In the genomic region with DNA sequence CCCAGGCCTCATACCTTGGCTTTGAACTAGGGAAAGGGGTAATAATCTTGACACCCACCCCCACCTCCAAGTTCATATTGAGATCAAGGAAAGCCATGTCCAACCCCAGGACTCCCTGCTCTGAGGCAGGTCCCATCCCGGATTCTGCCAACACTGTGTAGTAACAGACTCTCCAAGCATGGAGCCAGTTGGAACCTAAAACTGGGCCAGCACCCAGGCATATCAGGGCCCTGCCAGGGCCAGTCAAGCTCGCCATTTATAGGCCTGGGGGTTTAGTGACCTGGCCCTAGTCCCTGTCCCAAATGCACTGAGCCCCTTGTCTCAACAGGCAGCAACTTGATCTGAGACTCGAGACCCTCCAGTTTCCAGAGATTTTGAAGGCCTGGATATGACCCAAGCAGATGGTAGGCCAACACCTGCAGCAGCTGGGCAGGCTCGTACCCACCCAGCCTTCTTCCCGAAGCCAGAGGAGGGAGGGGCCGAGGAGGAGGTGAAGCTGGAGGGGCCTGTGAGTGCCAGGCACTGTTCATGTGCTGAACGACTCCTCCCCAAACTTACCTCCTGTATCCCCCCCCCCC, we compare ENCODE assay signal across 15 mouse cellular contexts. TPM values are rescaled to one million over a fixed set of nuclear protein-coding genes. Genes with fewer than 3 reads are reported as not detected.
DNase-seq lines count a peak whose midpoint lies in the region; ATAC-seq and TF ChIP-seq lines count a peak whose summit lies in the region.
"Had no signal": no experiment of that assay in that cellular context is flagged by ENCODE, and none has a peak within 500 bp of the region (broad histone marks: within the 10 kb centered on the region; RNA-seq: fewer than 3 reads in every experiment).

No protein-coding gene starts in this region.

- H3K9ac ChIP-seq in midbrain, postnatal 0 days (replicated peaks; ENCODE audit: low read length, poor library complexity, severe bottlenecking): no peak overlapping the region
- H3K9ac ChIP-seq: forebrain, embryonic 13.5 days; liver, embryonic 14.5 days had no signal

- peak overlapping the region; percentile 47 for H3K27ac ChIP-seq in midbrain, embryonic 10.5 days (replicated peaks)
- H3K27ac ChIP-seq in midbrain, postnatal 0 days (ENCODE audit: low read depth, low read length): no peak overlapping the region
- H3K27ac ChIP-seq in limb, embryonic 10.5 days: no peak overlapping the region
- H3K27ac ChIP-seq: left cerebral cortex, adult 2 months; liver, embryonic 14.5 days had no signal

- H3K27me3 ChIP-seq in midbrain, embryonic 10.5 days (ENCODE audit: low read depth, poor library complexity, severe bottlenecking): no peaks in the 10 kb centered on the region
- H3K27me3 ChIP-seq in midbrain, postnatal 0 days (ENCODE audit: insufficient read depth, low read length): no peaks in the 10 kb centered on the region
- H3K27me3 ChIP-seq in limb, embryonic 10.5 days (ENCODE audit: low read depth, poor library complexity, severe bottlenecking): no peaks in the 10 kb centered on the region
- H3K27me3 ChIP-seq: forebrain, embryonic 13.5 days had no signal

- 86% methylated on average over 7 of the region's 7 CpGs for WGBS in midbrain, embryonic 10.5 days
- 82% methylated on average over 7 of the region's 7 CpGs for WGBS in midbrain, postnatal 0 days
- WGBS in limb, embryonic 10.5 days: 79% methylated on average over 7 of the region's 7 CpGs

- no peak overlapping the region for H3K4me3 ChIP-seq in midbrain, embryonic 10.5 days
- H3K4me3 ChIP-seq in midbrain, postnatal 0 days (ENCODE audit: low read depth, low read length): no peak overlapping the region
- no peak overlapping the region for H3K4me3 ChIP-seq in limb, embryonic 10.5 days
- H3K4me3 ChIP-seq: forebrain, embryonic 13.5 days; hindbrain, embryonic 10.5 days; left cerebral cortex, adult 2 months had no signal

- no peak for ATAC-seq in midbrain, postnatal 0 days (ENCODE audit: low FRiP score)
- ATAC-seq: activated CD4-positive, CD25-positive, alpha-beta regulatory T cell, adult 4 months; forebrain, embryonic 13.5 days; lung, postnatal 0 days had no signal

- no peak overlapping the region for H3K4me2 ChIP-seq in midbrain, postnatal 0 days (ENCODE audit: low read depth, low read length, poor library complexity, severe bottlenecking)
- H3K4me2 ChIP-seq: forebrain, embryonic 13.5 days had no signal

- peaks cover 58% of the 10 kb centered on the region for H3K4me1 ChIP-seq in midbrain, embryonic 10.5 days
- peaks cover 18% of the 10 kb centered on the region for H3K4me1 ChIP-seq in midbrain, postnatal 0 days (ENCODE audit: insufficient read depth, low read length)
- H3K4me1 ChIP-seq in limb, embryonic 10.5 days: peaks cover 27% of the 10 kb centered on the region; the same call in 1 of the 2 replicates

- TF ChIP-seq CTCF in midbrain, postnatal 0 days (IDR thresholded peaks at IDR 0.05): no peak

- H3K9me3 ChIP-seq in midbrain, embryonic 10.5 days (replicated peaks): 0 out of 2 replicates have a peak, but pooled peaks cover 2% of the 10 kb centered on the region
- no peaks in the 10 kb centered on the region for H3K9me3 ChIP-seq in midbrain, postnatal 0 days (ENCODE audit: low read length)
- no peaks in the 10 kb centered on the region for H3K9me3 ChIP-seq in limb, embryonic 10.5 days (replicated peaks)
- H3K9me3 ChIP-seq: forebrain, embryonic 13.5 days; hindbrain, embryonic 10.5 days had no signal

- H3K36me3 ChIP-seq in midbrain, embryonic 10.5 days: no peaks in the 10 kb centered on the region
- peaks cover 2% of the 10 kb centered on the region; the same call in 1 of the 2 replicates for H3K36me3 ChIP-seq in midbrain, postnatal 0 days (ENCODE audit: insufficient read depth, low read length)
- no peaks in the 10 kb centered on the region for H3K36me3 ChIP-seq in limb, embryonic 10.5 days
- H3K36me3 ChIP-seq: hindbrain, embryonic 10.5 days had no signal

- DNase-seq in cerebellum, postnatal 14 days: peak; percentile 62 to 65
- DNase-seq in cerebellum, adult 9-11 months: no peak
- DNase-seq in midbrain, embryonic 10.5 days (ENCODE audit: low spot score): no peak
- no peak for DNase-seq in midbrain, postnatal 0 days (ENCODE audit: low spot score)
- DNase-seq in gastrocnemius, postnatal 25 days: peak; percentile 60
- no peak for DNase-seq in limb, embryonic 10.5 days (ENCODE audit: low spot score)
- no peak for DNase-seq in testis, postnatal 10 days (ENCODE audit: low spot score)
- DNase-seq: midbrain, embryonic 14.5 days; thymus, adult 2 months had no signal

RNA-seq across cellular contexts. Expression of a gene that starts 21.9 kb away (rescaled TPM):
- polyA plus RNA-seq in midbrain, embryonic 10.5 days (2016; fragmentation: Nextera tagmentation; extraction: Ambion mirVana): 16.1 and 16.9 TPM in 2 replicates
- 56.0 and 66.6 TPM in 2 replicates for total RNA-seq in midbrain, postnatal 0 days (2014; rRNA removed)
- polyA plus RNA-seq in midbrain, postnatal 0 days (2015; fragmentation: Nextera tagmentation; extraction: Ambion mirVana): 39.0 and 40.3 TPM in 2 replicates
- total RNA-seq in gastrocnemius, postnatal 25 days (2021): 1 to 10 TPM; 5.2 to 6.5 TPM
- polyA plus RNA-seq in limb, embryonic 10.5 days (2016; fragmentation: Nextera tagmentation; extraction: Ambion mirVana): 9.7 and 11.0 TPM in 2 replicates

Comparison
In these comparisons a context has a peak if more than half of its experiments do, and no peak if none do; other contexts are left out.
1. DNase-seq: peak in cerebellum, postnatal 14 days (2 of 2) and gastrocnemius, postnatal 25 days (single experiment); none in cerebellum, adult 9-11 months (single experiment), midbrain, embryonic 10.5 days (single experiment), midbrain, postnatal 0 days (single experiment), limb, embryonic 10.5 days (single experiment) and testis, postnatal 10 days (single experiment).